Mouse (Mus musculus) 3134 (cell line): ENCODE measurements around the gene Cd300lg.

ENCODE experiments used
- DNase-seq: peaks from one replicate; pipeline ENCODE4 v3.0.0-alpha.2; 2011; ENCODE audit warnings: low spot score; ENCODE audit not compliant: insufficient read length; ENCODE audit errors: extremely low read depth

The Cd300lg gene

DNA sequence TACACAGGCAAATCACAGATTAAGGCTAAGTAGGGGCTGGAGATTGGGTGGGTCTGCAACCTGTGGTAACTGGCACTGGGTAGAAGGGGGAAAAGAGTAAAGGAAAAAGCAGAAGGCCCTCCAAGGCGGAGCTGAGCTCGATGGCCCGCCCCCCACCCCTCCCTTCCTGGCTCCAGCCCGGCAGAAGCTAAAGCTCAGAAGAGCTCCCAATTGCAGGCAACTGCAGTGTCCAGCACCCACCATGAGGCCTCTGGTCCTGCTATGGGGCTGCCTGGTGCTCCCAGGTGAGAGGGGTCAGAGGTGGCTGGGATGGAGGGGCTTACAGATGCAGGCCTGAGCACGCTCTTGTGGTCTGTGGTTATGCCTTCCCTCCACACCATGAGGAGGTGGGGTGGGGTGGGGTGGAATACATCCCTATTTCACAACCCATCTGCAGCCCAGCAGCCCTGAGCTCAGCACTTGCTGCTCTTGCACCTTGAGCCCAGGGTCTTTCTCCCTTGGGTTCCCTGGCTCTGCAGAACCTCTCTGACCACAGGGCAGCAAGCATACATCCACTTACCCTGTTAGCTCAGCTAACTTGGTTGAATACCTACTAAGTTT is at the start of gene Cd300lg:
TSS of gene Cd300lg (plus strand) at position 160 of the 600 bp plus-strand sequence.
- DNase-seq = no peak

DNA sequence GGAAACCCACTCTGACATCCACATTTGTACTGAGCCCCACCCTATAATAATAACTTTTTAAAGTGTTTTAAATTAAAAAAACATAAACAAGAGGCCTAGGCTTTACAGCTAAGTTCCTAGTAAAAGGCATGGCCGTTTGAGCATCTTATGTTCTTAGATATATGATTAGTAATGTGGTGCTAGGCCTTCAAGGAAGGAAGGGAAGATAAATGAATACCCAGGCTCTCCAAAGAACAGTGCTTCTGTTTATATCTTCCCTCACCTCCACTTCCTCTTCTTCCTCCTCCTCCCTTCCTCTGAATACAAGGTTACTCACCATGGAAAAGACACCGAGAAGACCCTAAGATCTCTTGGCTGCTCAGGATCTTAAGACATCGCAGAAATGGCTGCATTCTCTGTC is 49.5 kb upstream of the Cd300lg start:
- no peak for DNase-seq

DNA sequence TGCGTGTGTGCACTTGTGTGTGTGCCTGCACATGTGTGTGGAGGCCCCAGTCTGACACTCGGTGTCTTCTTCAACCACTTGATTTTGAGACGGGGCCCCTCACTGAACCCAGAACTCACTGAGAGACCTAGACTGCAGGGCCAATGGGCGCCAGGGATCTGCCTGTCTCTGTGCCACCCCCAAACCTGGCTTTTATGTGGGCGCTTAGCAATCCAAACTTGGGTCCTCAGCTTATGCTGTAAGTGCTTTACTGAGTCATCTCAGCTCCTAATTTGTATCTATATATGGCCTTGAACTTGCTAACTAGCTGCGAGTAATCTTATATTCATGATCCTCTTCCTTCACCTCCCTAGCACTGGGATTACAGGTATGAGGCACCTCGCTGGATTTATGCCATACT is 48.9 kb upstream of the Cd300lg start:
- no peak for DNase-seq

GRCm38 (mm10) chr11:101994100-101994499 is 47.2 kb upstream of the Cd300lg start:
- no peak for DNase-seq

DNA sequence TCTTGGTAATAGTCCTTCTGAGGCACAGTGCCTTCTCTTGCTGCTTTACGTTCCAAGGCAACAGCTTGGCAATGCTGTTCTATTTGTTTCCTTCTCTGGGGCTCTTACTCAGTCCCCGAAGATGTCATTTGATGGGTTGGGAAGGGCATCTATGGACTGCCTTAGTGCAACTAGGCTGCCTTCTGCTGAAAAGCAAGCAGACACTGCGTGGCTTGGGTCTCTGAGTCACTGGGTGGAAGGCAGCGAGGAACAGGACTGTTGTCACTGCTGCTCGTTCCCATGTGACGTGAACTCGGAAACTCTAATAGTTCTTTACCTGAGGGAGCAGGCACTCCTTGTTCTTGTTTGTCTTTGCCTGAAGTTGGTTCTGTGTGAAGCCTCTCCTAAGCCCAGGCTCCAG is 45.4 kb upstream of the Cd300lg start:
- DNase-seq = no peak

DNA sequence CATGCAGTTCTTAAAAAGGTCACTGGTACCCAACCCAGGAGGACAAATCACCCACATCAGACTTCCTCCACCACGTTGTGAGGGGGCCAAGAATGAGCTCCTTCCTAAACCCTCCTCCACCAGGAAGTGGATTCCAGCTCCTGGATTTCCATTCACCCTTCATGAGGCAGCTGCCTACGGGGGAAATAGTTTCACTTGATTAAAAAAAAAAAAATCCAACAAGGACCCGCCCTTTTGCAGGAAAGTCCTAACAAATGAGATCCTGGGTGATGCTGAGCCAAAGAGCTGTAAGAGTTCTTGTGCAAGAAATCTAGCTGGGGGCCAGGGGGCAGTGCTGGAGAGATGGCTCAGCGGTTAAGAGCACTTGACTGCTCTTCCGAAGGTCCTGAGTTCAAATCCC is 43.1 kb upstream of the Cd300lg start:
- peak; percentile 49 for DNase-seq

DNA sequence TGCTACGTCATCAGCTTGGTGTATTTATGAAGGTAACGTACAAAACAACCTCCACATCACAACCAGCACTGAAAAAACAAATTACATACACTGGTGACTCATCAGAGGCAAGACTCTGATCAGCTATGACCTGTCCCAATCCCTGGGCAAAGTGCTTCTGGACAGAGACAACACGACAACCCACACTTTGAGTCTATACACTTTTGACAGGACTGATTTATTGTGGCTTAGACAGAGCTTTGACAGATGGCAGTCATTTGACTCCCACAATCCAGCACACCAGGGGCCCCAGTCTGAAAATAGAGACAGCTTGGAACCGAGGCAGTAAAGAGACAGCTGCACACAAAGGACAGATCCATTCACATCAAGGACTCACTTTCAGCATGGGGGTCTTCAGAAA is 41.8 kb upstream of the Cd300lg start:
- no peak for DNase-seq

- no peak for DNase-seq
Measured at GRCm38 (mm10) chr11:102004251-102004650, 37.1 kb upstream of the Cd300lg start.

GRCm38 (mm10) chr11:102006271-102006670 is 35.0 kb upstream of the Cd300lg start:
- DNase-seq = no peak

DNA sequence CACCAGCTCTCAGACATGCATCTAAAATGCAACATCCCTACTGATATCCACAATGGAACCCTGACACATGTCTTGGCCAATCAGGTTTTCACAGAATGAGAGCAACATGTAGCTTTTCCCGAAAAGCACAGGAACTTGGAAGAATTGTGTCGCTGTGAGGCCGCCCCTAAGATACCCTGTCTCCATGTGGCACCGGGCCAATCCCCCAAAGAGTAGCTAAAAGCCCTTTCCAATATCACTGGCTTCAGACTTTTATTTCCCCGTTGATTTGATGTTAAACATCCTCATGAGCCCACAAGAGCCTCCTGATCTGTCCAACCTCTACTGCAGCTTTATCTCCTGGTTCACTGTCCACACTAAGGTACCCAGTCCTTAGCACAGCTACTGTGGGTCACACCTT is 34.6 kb upstream of the Cd300lg start:
- no peak for DNase-seq

DNA sequence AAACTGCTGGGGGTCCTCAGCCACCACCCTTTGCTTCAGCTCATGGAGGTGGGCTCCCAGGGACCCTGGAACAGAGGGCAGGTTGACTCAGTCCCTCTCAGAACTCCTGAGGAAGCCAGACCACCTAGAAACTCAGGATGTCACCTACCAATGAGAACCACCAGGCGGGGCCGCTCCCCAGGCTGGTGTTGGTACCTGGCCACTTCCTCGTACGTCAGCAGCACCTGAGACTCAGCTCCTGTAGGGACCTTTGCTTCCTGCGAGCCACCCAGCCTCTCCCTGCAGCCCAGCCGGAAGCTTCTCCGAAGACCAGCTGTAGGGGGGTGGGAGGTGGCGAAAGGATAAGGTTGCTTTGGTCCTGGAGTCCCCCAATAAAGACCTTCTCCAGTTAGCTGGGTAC is 32.9 kb upstream of the Cd300lg start:
- DNase-seq = no peak

DNA sequence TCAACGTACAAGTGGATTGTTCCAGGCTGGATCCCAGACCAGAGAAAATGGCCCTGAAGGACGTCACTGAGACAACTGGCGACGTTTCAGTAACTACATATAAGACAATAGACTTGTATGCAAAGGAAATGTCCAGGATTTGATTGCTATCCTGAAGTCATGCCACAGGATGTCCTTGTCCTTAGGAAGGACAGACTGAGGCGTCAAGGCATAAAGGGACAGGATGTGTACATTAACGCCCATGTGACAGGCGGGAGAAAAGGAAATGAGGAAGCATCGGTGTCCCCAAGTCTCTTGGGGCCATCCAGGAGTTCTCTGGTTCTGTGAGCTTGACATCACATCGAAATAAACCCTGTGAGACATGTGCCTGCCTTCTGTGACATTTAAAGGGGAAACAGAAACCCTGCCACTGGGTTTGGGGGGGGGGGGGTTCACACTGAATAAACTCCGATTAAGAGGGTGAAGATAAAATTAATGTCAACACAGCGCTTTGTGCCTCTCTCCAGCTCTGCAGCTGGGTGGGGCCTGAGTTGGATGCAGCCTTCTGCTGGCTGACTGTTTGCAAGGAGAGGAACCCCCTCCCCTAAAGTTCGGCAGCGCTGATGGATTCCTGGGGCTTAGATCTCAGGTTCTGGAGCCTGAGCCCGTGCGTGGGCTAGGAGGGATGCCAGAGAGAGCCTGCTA is 32.2 kb upstream of the Cd300lg start:
- no peak for DNase-seq

- no peak for DNase-seq
Measured at GRCm38 (mm10) chr11:102010140-102010539, 31.2 kb upstream of the Cd300lg start.

DNA sequence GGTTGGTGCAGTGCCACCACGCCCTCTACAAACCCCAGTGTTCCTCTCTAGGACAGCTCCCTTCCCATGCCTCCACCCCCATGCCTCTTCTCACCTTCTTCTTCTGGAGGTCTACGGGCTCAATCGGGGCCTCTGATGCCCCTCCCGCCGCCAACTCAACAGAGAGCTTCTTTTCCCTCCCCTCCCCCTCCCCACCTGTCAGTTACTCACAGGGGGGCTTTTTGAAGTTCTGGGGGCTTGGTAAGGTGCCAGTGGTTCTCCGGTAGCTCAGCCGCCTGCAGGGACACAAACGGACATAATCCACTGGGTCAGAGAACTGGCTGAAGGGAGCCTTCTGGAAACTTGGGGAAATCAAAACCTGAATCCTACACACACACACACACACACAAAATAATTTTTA is 29.8 kb upstream of the Cd300lg start:
- no peak for DNase-seq

DNA sequence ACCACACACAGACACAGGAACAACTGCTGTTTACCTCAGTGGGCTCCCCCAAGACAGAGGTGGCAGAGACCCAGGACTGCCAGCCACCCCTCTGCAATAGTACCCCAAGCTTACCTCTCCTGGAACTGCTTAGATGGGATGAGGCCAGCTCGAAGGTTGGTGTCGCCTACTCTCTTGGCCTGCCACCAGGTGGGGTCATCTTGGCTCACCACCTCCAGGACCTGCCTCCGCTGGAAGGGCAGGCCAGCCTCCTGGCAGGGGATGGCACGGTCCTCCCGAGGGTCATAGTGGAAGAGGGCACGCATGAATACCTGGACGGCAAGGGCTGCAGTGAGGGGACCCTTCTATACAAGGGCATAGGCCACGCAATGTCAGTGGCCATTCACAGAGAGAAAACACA is 28.1 kb upstream of the Cd300lg start:
- no peak for DNase-seq

DNA sequence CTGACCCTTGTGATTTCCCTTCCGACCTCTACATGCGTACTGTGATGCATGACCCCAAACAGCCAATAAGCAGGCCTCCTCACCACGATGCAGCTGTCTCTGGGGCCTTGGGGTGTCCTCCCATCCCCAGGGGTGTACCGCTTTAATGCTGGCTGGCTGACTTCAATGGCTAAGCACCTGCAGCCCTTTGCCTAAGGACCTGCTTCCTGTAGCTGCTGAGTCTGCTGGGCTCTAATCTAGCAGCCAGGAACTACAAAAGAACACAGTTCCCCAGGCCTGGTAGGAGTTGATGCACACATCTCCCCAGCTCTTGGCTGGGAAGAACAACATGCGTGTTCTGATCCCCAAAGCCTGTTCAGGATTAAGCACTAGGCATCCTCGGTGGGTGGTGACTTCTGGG is 25.8 kb upstream of the Cd300lg start:
- DNase-seq = no peak

DNA sequence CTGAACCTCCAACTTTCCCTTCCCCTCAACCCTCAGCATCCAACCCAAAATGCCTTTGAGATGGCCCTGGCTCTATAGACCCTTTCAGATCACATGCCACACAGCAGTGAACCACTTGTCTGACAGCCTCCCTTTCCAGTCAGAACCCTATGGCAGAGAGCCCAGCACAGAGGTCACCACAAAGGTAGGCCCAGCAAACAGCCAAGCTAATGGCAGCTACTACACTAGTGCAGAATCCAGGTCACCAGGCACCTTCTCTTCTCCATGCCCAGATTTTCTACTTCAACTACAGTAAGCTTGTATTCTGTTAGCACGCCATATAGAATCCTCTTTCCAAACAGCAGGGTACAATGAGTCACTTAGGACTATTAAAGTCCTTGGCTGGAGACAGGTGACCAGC is 25.2 kb upstream of the Cd300lg start:
- DNase-seq = no peak

DNA sequence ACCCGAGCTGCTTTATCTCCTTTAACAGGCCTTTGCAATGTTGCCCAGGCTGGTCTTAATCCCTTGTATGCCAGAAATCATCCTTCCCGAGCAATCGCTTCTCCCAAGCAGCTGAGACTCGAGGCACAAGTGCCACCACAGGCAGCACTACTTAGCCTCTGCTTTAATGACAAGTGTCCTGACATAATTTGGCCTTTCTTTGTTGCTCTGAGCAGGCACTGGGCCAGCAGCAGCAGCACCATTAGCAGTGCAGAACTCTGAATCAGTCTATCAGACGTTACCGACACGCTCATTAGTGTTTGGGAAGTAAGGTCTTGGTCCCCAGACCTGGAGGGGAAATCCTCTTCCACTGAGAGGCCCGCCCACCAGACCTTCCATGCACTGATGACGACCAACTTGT is 21.6 kb upstream of the Cd300lg start:
- DNase-seq = no peak

GRCm38 (mm10) chr11:102021196-102021595 is 20.1 kb upstream of the Cd300lg start:
- no peak for DNase-seq

- no peak for DNase-seq
Measured at GRCm38 (mm10) chr11:102023406-102023805, 17.9 kb upstream of the Cd300lg start.

DNA sequence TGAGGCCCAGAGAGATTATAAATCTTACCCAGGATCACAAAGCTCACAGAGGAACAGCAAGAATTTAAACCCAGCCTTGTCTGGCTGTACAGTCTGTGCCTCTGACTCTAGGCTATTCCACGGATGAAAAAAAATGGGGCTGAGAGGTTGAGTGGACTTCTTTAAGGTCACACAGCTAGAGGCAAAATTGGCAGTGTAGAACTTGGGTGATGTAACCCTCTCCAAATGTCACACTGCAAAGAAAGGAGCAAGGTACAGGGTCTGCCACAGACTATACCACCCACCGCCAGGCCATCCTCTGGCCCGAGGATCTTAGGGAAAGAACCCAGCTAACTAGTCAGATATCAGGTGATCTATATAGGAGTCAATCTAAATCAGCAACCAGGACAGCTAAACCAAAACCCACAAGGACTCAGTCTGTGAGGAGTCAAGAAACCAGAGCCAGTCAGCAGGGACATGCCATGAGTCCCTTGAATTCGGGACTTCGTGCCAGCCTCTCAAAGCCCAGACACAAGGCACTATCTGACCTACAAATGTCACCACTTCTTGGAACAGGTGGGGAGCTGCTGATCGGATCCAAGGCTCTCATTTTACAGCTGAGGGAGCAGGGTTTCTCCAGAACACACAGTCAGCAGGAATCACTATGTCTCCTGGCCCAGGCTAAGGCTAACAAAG is 17.1 kb upstream of the Cd300lg start:
- DNase-seq = no peak

- no peak for DNase-seq
Measured at GRCm38 (mm10) chr11:102024875-102025274, 16.4 kb upstream of the Cd300lg start.
